Mouse (Mus musculus): ENCODE results near the gene Eef1a2. TPM values are rescaled to one million over a fixed set of nuclear protein-coding genes. Genes with fewer than 3 reads are reported as not detected.

The Eef1a2 gene
- polyA plus RNA-seq, 1 experiment, result 0.60 TPM

DNA sequence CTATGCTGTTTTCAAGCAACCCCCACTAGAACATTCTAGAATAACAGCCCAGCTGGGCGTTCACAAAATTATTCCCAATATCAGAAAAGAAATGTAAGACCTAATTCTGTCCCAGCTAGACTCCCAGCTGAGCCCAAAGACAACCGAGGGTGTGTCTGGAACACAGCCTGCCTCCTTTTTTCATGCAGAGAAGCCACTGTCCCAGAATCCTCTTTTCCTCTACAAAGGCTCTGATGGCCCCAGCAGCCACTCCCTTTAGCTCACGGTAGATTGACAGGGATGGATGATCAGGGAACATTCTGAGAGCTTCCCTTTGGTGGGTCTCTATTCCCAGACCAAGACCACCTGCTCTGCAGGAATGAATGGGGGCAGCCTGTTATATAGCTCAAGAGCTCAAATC is 29.0 kb downstream of the Eef1a2 start:
- Histone ChIP-seq H3K4me3 (no peak overlapping the region), H3K79me2 (ENCODE audit: control insufficient read depth, insufficient read depth) (no peaks in the 10 kb centered on the region), H3K27me3 (ENCODE audit: control insufficient read depth, insufficient read depth, insufficient read length) (no peaks in the 10 kb centered on the region), H3K4me2 (ENCODE audit: low read depth) (no peak overlapping the region), H3K36me3 (ENCODE audit: control insufficient read depth, insufficient read depth) (no peaks in the 10 kb centered on the region), H3ac (ENCODE audit: control insufficient read depth, insufficient read length) (no peak overlapping the region)
- TF ChIP-seq MAX (IDR thresholded peaks at IDR 0.05; ENCODE audit: low read depth) (no peak), POLR2AphosphoS2 (IDR thresholded peaks at IDR 0.05; ENCODE audit: insufficient read length, low read depth) (no peak), MYOD1 (IDR thresholded peaks at IDR 0.05; ENCODE audit: control insufficient read depth in 1 of 3, insufficient read length in 2 of 3, low read depth in 2 of 3) (no peak), CEBPB (IDR thresholded peaks at IDR 0.05; ENCODE audit: insufficient read depth, poor library complexity, severe bottlenecking) (no peak), REST (IDR thresholded peaks at IDR 0.05; ENCODE audit: insufficient read depth, insufficient read length) (no peak), POLR2A (IDR thresholded peaks at IDR 0.05; ENCODE audit: insufficient read length, low read depth) (no peak), TCF12 (IDR thresholded peaks at IDR 0.05; ENCODE audit: insufficient read depth, poor library complexity, severe bottlenecking) (no peak), TCF3 (IDR thresholded peaks at IDR 0.05; ENCODE audit: insufficient read length, low read depth) (no peak), SRF (IDR thresholded peaks at IDR 0.05; ENCODE audit: control insufficient read depth, insufficient read length, low read depth) (no peak), E2F4 (IDR thresholded peaks at IDR 0.05; ENCODE audit: insufficient read depth) (no peak), USF1 (IDR thresholded peaks at IDR 0.05; ENCODE audit: low read depth) (no peak), MYOG (IDR thresholded peaks at IDR 0.05; ENCODE audit: control insufficient read depth in 1 of 3, insufficient read depth in 1 of 3, insufficient read length in 2 of 3, low read depth in 2 of 3) (no peak)

DNA sequence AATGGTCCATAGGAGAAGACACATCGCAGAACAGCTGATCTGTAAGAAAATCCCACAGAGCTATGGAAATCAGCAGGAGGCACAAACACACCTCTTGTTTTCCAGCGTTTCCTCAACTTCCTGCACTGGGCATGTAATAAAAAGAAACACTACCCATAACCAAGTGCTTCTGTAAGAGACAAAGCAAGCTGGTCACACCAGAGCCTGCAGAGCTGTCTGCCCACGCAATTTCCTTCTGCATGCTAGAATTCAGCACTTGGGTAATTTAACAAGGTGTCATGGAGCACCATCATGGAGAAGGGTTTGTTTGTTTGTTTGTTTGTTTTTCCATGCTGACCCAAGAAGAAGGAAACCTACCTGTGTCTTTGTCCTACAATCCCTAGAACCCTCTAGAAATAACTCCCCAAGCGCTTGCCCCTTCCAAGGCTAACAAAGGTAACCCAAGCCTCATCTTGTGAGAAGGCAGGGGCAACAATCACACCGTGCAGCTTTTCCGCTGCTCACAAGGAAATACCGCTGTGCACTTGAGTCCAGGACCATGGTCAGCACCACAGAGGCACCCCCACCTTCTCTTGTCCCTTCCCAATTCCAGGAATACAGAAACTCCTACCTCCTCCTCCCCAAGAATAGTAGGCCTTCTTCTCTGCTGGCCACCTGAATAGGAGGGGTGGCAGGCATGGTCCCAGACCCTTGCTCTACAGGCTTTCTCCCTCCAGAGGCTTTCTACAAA is 30.9 kb downstream of the Eef1a2 start:
- TF ChIP-seq USF1 (IDR thresholded peaks at IDR 0.05; ENCODE audit: low read depth) (no peak), MAX (IDR thresholded peaks at IDR 0.05; ENCODE audit: low read depth) (no peak), REST (IDR thresholded peaks at IDR 0.05; ENCODE audit: insufficient read depth, insufficient read length) (peak; percentile 81)
- no peak overlapping the region for H3K4me2 ChIP-seq (ENCODE audit: low read depth)
- no peaks in the 10 kb centered on the region for H3K79me2 ChIP-seq (ENCODE audit: control insufficient read depth, insufficient read depth)
- H3K27me3 ChIP-seq (ENCODE audit: control insufficient read depth, insufficient read depth, insufficient read length), result no peaks in the 10 kb centered on the region
- H3ac ChIP-seq (ENCODE audit: control insufficient read depth, insufficient read length), result no peak overlapping the region
- H3K4me3 ChIP-seq, result no peak overlapping the region
- H3K36me3 ChIP-seq (ENCODE audit: control insufficient read depth, insufficient read depth), result no peaks in the 10 kb centered on the region

DNA sequence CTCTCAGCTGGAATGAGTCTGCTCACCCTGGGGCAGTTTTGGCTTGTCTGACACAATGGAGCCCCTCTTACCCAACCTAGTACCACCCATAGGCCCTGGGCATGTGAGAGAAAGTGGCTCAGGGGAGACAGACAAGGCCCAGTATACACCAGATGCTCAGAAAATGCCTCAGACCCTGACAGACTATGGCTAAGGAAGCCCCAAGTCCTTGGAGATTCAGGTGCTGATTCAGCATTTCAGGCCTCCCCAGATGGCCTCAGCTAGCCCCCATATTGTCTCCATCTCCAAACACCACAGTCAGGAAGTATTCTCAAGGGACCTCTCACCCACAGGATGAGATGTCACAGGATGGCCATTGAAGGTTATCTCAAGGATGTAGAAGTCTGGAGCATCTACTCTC is 34.2 kb downstream of the Eef1a2 start:
- H3K36me3 ChIP-seq (ENCODE audit: control insufficient read depth, insufficient read depth), result no peaks in the 10 kb centered on the region
- TF ChIP-seq REST (IDR thresholded peaks at IDR 0.05; ENCODE audit: insufficient read depth, insufficient read length) (no peak), TCF3 (IDR thresholded peaks at IDR 0.05; ENCODE audit: insufficient read length, low read depth) (no peak), MYOG (IDR thresholded peaks at IDR 0.05; ENCODE audit: control insufficient read depth in 1 of 3, insufficient read depth in 1 of 3, insufficient read length in 2 of 3, low read depth in 2 of 3) (no peak), E2F4 (IDR thresholded peaks at IDR 0.05; ENCODE audit: insufficient read depth) (no peak), TCF12 (IDR thresholded peaks at IDR 0.05; ENCODE audit: insufficient read depth, poor library complexity, severe bottlenecking) (no peak)
- H3K79me2 ChIP-seq (ENCODE audit: control insufficient read depth, insufficient read depth), result no peaks in the 10 kb centered on the region
- H3K27me3 ChIP-seq (ENCODE audit: control insufficient read depth, insufficient read depth, insufficient read length), result peaks cover 8% of the 10 kb centered on the region
- H3K4me2 ChIP-seq (ENCODE audit: low read depth), result no peak overlapping the region
- H3ac ChIP-seq (ENCODE audit: control insufficient read depth, insufficient read length), result no peak overlapping the region
- no peak overlapping the region for H3K4me3 ChIP-seq

DNA sequence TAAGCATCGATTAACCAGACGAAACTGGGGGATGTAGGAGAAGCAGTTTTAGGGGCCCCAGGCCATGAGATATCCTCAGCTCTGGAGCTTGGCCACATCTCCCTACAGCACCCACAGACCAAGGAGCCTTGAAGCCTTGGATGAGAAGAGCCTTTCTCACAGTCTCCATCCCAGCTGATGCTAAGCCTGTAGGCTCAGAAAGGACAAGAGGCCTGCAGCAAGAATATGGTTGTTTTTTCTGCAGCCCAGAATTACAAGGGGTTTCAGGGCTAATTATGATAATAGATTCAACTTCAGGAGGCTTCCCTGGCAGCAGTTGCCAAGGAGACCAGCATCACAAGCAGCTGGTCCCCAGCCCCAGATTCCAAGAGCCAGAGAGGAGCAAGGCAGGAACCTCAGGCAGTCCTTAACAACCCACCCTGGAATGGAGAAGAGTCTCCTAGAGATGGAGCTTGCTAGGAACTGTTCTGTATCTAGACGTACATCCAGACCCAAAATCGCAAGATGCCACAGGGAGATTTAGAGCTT is 35.8 kb downstream of the Eef1a2 start:
- peaks cover 11% of the 10 kb centered on the region for H3K27me3 ChIP-seq (ENCODE audit: control insufficient read depth, insufficient read depth, insufficient read length)
- H3K79me2 ChIP-seq (ENCODE audit: control insufficient read depth, insufficient read depth), result no peaks in the 10 kb centered on the region
- no peak overlapping the region for H3ac ChIP-seq (ENCODE audit: control insufficient read depth, insufficient read length)
- H3K4me3 ChIP-seq, result no peak overlapping the region
- no peaks in the 10 kb centered on the region for H3K36me3 ChIP-seq (ENCODE audit: control insufficient read depth, insufficient read depth)
- no peak overlapping the region for H3K4me2 ChIP-seq (ENCODE audit: low read depth)
- TF ChIP-seq MYOG (IDR thresholded peaks at IDR 0.05; ENCODE audit: control insufficient read depth in 1 of 3, insufficient read depth in 1 of 3, insufficient read length in 2 of 3, low read depth in 2 of 3) (no peak), REST (IDR thresholded peaks at IDR 0.05; ENCODE audit: insufficient read depth, insufficient read length) (no peak), TCF3 (IDR thresholded peaks at IDR 0.05; ENCODE audit: insufficient read length, low read depth) (no peak), SRF (IDR thresholded peaks at IDR 0.05; ENCODE audit: control insufficient read depth, insufficient read length, low read depth) (no peak), MYOD1 (IDR thresholded peaks at IDR 0.05; ENCODE audit: control insufficient read depth in 1 of 3, insufficient read length in 2 of 3, low read depth in 2 of 3) (no peak), POLR2A (IDR thresholded peaks at IDR 0.05; ENCODE audit: insufficient read length, low read depth) (no peak), POLR2AphosphoS2 (IDR thresholded peaks at IDR 0.05; ENCODE audit: insufficient read length, low read depth) (no peak), E2F4 (IDR thresholded peaks at IDR 0.05; ENCODE audit: insufficient read depth) (no peak), CEBPB (IDR thresholded peaks at IDR 0.05; ENCODE audit: insufficient read depth, poor library complexity, severe bottlenecking) (no peak), MAX (IDR thresholded peaks at IDR 0.05; ENCODE audit: low read depth) (no peak), TCF12 (IDR thresholded peaks at IDR 0.05; ENCODE audit: insufficient read depth, poor library complexity, severe bottlenecking) (no peak), USF1 (IDR thresholded peaks at IDR 0.05; ENCODE audit: low read depth) (no peak)

DNA sequence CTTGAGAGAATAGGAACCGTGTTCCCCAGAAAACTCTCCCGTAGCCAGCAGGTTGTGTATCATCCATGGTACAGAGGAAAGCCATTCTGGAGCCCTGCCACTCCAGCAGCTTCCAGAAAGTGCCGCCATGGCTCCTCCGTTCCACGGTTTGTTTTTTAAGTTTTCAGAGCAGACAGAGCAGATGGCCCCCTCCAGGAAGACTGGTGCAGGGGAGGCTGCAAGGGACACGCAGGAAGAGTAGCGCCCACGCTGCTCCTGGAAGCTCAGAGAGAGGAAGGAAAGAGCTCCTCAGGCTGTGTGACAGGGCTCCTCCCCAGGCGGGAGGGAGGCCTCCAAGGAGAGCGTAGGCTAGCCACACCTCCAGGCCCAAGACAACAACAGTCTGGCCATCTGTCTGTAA is 36.9 kb downstream of the Eef1a2 start:
- no peaks in the 10 kb centered on the region for H3K36me3 ChIP-seq (ENCODE audit: control insufficient read depth, insufficient read depth)
- no peak overlapping the region for H3K4me2 ChIP-seq (ENCODE audit: low read depth)
- no peak overlapping the region for H3ac ChIP-seq (ENCODE audit: control insufficient read depth, insufficient read length)
- peaks cover 11% of the 10 kb centered on the region for H3K27me3 ChIP-seq (ENCODE audit: control insufficient read depth, insufficient read depth, insufficient read length)
- H3K4me3 ChIP-seq, result no peak overlapping the region
- TF ChIP-seq POLR2AphosphoS2 (IDR thresholded peaks at IDR 0.05; ENCODE audit: insufficient read length, low read depth) (no peak), TCF3 (IDR thresholded peaks at IDR 0.05; ENCODE audit: insufficient read length, low read depth) (no peak), USF1 (IDR thresholded peaks at IDR 0.05; ENCODE audit: low read depth) (no peak), MYOG (IDR thresholded peaks at IDR 0.05; ENCODE audit: control insufficient read depth in 1 of 3, insufficient read depth in 1 of 3, insufficient read length in 2 of 3, low read depth in 2 of 3) (no peak), POLR2A (IDR thresholded peaks at IDR 0.05; ENCODE audit: insufficient read length, low read depth) (no peak), MAX (IDR thresholded peaks at IDR 0.05; ENCODE audit: low read depth) (no peak), CEBPB (IDR thresholded peaks at IDR 0.05; ENCODE audit: insufficient read depth, poor library complexity, severe bottlenecking) (no peak), TCF12 (IDR thresholded peaks at IDR 0.05; ENCODE audit: insufficient read depth, poor library complexity, severe bottlenecking) (no peak), E2F4 (IDR thresholded peaks at IDR 0.05; ENCODE audit: insufficient read depth) (no peak), REST (IDR thresholded peaks at IDR 0.05; ENCODE audit: insufficient read depth, insufficient read length) (no peak), SRF (IDR thresholded peaks at IDR 0.05; ENCODE audit: control insufficient read depth, insufficient read length, low read depth) (no peak), MYOD1 (IDR thresholded peaks at IDR 0.05; ENCODE audit: control insufficient read depth in 1 of 3, insufficient read length in 2 of 3, low read depth in 2 of 3) (no peak)
- H3K79me2 ChIP-seq (ENCODE audit: control insufficient read depth, insufficient read depth), result no peaks in the 10 kb centered on the region
